Mouse (Mus musculus) effector memory CD4-positive, alpha-beta T cell, adult 7 months (primary cell): Measurements from ENCODE around the gene Tymp. TPM values are rescaled to one million over a fixed set of nuclear protein-coding genes. Genes with fewer than 3 reads are reported as not detected.

Experiments
- polyA plus RNA-seq: library from polyadenylated mRNA; unstranded; fragments of 100-300 nt; shearing (Covaris generic); gene quantifications from one replicate; pipeline ENCODE4 v1.2.1, GENCODE M21; 2017

The Tymp gene
- polyA plus RNA-seq: 1.5 TPM

DNA sequence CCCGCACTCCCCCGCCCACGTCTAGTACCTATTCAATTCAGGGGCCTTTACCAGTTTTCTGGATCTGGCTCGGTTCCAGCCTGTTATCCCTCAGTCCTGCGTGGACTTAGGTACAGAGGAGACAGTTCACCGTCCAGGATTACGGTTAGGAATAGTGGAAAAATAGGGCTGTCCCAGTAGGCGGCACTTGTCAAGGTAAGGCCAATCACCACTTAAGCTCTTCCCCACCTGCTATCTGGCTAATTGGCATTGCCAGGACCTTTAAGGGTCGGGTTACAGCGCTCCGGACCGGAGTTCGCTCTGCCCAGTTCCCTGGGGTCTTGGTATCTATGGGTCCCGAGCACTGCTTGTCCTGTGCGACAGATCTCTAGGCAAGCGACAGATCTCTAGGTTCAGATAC is at the start of gene Tymp:
TSS of gene Tymp (minus strand) at position 83 of the 400 bp plus-strand sequence.

DNA sequence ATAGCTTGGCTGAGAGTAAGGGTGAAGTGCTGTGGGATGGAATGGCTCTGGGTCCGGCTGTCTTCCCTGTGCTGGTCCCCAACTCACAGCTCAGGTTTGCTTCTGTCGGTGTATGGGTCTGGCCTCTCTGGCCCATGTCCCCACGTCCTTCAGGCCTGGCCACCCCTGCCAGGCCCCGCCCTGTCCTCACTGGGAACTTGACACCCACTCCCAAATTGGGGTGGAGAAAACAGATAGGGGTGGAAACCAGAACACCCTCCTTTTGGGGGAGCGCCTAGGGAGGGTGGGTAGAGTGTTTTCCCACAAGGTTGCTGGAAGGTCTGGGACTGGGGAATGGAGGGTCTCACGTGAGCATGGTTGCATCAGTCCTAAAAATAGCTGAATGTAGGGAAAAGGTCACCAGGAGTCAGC is 48.9 kb upstream of the Tymp start, which contains the start of gene Cpt1b:
TSS of gene Cpt1b (minus strand) at position 153 of the 411 bp plus-strand sequence.

DNA sequence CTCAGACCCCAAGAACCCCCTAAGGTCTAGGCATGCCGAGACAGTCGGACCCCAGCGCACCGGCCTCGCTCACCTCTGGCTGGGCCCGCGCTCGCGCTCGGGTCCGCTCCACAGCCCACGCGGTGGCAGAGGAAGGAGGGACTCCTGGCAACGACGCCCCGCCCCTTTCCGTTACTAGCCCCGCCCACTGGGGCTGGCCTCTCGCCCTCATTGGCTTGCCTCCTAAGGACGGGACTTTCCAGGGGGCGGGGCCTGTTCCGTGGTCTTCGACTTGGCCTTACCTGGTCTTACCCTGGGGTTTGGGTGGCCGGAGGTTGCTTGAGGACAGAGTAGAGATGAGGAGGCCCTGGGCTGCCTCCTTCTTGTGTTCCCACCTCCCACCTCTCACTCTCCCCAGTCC is 33.3 kb upstream of the Tymp start, which contains the start of gene Syce3:
TSS of gene Syce3 (minus strand) at position 386 of the 400 bp plus-strand sequence.

DNA sequence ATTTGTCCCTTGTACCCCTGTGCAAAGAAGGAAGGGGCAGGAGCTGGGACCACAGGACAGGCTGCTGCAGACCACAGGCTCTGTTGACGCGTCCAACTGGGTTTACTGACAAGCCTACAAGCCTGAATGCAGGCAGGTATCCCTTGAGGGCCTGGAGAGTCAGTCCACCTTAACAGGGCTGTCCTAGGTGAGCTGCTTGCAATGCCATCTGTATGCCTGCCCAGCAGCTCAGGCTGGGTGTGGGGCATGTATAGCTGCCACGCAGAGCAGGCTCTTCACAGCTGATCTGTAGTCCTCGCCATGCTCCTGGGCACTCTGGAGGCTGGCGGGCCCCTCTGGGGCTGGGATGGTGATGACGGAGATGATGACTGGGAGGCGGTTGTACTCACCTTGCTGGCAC is 7.8 kb upstream of the Tymp start, which contains the start of gene Klhdc7b:
TSS of gene Klhdc7b (plus strand) at position 301 of the 400 bp plus-strand sequence.

DNA sequence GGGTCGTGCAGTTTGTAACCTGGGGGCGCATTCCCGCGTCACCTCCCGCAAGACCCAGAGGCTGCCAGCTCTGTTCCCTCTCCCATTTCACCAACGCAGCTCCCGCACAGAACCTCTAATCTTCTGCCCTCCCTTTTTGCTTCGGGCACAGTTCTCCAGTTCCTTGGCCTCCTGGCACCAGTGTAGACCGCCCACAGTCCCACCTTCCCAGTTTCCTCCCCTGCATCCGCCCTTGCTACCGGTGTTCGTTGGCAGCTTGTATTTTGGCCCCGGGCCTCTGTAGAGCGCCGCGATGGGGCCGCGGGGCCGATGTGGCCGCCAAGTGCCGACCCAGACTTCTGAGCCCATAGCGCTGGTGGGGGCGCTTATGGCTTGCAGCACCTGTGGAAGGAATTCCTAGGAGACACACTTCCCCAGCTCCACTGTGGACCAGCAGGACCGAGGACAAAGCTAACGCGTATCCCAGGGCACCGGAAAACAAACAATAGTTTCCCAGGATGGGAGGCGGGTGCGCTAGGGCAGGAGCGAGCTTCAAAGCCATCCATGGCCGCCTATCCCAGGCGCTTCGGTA is 2.1 kb upstream of the Tymp start, which contains the start of gene Odf3b:
TSS of gene Odf3b (minus strand) at position 452 of the 571 bp plus-strand sequence.

DNA sequence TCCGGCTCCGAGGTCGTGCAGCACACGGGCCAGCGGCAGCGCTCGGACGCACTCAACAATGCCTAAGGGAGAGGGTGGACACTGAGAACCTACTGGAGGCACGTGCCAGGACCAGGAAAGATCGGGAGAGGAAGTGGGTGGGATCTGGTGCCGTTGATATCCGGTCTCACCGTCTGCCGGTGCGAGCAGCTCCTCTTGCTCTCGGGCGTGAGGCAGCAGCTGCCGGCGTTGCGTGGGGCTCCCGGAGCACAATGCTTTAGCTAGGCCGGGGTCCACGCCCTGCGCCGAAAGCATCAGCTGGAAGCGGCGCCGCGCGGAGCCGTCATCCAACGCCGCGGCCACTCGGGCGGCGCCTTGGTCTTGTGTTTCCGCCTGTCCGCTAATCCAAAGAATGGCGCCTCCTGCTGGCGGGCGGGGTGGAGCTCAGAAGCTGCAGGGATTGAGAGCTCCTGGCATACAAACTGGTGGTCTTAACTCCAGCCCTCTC is 3.0 kb downstream of the Tymp start, which contains the start of gene Sco2:
TSS of gene Sco2 (minus strand) at position 85 of the 487 bp plus-strand sequence.

DNA sequence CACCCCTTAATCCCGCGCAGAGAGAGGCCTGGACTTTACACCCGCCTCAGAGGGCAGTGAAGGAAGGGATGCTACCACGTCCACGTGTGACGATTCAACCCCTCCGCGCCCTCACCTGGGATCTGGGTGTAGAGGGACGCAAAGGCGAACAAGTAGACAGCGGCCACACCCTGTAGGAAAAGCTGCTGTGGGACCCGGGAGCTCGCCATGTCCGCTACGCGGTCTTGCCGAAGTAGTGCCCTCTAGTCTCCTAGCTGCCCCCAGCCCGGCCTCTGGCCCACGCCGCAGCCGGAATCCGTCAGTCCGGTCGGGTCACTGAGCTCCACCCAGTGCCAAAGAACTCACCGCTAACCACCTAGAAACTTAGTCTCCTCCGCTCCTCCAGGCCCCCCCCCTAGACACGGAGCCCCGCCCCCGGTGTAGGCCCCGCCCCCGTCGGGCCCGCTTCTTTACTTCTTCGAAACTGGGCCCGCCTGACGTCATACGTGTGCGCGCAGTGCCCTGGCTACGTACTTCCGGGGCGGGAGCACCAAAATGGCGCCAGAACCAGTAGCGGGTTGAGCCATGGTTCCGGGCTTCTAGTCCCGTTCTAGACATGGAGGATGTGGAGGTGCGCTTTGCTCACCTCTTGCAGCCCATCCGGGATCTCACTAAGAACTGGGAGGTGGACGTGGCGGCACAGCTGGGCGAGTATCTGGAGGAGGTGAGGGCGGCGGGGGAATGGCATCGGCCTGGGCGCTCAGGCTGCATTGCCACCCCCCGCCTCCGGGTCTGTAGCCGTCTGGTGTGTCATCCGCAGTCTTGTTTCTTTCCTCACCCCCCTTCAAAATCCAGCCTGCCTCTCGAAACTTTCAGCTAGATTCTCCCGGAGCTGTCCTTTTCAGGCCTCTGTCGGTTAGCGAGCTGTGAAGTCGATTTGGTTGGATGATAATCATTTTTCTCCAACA is 21.3 kb downstream of the Tymp start, which contains the start of the genes Lmf2 and Ncaph2:
TSS of gene Lmf2 (minus strand) at position 419 of the 947 bp plus-strand sequence.
TSS of gene Ncaph2 (plus strand) at position 479 of the 947 bp plus-strand sequence.

DNA sequence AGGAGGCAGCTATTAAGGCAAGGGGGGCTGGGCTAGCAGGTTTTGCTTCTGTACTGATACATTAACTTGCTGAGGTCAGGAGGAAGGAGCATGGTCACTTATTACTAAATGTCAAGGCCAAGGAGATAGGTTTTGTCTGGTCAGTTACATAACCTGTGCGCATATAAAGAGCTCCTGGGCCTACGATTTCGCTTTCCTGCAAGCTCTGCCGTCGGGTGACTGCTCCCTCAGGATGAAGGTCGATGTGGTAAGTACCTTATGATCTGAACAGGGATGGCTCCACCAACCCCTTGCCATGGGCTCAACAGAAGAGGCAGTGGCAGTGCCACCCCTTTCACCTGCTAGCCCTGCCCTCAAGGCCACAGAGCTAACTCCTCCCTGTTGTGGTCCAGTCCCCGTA is 42.6 kb downstream of the Tymp start, which contains the start of gene Miox:
TSS of gene Miox (plus strand) at position 128 of the 400 bp plus-strand sequence.

DNA sequence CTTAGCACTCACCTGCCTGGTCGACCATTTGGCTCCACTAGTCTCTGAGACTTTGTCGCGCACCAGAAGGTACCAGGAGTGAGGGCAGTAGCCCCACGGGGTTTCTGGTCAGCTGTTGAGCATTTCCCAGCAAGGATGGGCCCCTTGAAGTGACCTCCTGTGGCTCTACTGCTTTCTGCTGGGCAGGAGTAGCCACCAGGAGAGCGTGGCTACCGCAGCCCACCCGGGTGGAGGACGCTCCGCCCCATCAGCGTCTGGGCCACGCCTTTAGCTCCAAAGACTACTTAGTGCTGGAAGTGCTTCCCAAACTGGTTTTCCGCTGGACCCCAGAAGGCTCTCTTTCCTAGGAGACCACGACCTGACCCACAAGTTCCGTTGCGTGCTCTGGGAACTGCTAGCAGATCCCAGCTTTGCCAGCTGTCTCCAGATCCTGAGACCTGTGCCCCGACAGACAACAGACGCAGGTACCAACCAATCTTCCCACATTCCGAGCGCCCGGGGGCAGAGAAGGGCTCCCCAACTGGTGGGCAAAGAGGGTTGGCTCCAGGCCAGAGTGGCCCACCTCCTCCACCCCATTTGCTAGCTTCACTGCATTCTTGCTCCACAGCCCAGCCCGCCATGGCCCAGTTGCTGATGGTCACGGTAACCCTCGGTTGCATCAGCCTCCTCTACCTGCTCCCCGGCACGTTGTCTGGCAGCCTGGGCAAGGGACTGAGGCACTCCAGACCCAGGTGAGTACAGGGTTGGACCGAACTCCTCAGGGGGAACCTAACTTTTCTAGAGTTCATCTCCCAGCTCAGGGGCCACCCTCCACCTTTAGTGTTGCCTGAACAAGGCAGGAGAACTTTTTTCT is 53.9 kb downstream of the Tymp start, which contains the start of gene Adm2:
TSS of gene Adm2 (plus strand) at position 51 of the 853 bp plus-strand sequence.

Other genes starting within 250 kb of the Tymp start
- 29.6 TPM for gene Hdac10, start 248.3 kb downstream of the Tymp start, polyA plus RNA-seq
- gene Mapk12, start 236.3 kb downstream of the Tymp start, polyA plus RNA-seq: 3.8 TPM
- gene Mapk11, start 227.4 kb downstream of the Tymp start, polyA plus RNA-seq: 27.4 TPM
- gene Plxnb2, start 196.3 kb downstream of the Tymp start, polyA plus RNA-seq: 0.32 TPM
- 44.6 TPM for gene Dennd6b, start 180.5 kb downstream of the Tymp start, polyA plus RNA-seq
- gene Ppp6r2, start 165.5 kb downstream of the Tymp start, polyA plus RNA-seq: 16.7 TPM
- gene Sbf1, start 61.7 kb downstream of the Tymp start, polyA plus RNA-seq: 99.5 TPM
- not detected for gene Adm2, start 54.3 kb downstream of the Tymp start, polyA plus RNA-seq
- 0.60 TPM for gene Miox, start 42.6 kb downstream of the Tymp start, polyA plus RNA-seq
- gene Lmf2, start 21.4 kb downstream of the Tymp start, polyA plus RNA-seq: 42.8 TPM
- gene Ncaph2, start 21.3 kb downstream of the Tymp start, polyA plus RNA-seq: 144 TPM
- 3.4 TPM for gene Sco2, start 3.2 kb downstream of the Tymp start, polyA plus RNA-seq
- not detected for gene Odf3b, start 2.2 kb upstream of the Tymp start, polyA plus RNA-seq
- not detected for gene Klhdc7b, start 7.9 kb upstream of the Tymp start, polyA plus RNA-seq
- not detected for gene Syce3, start 33.5 kb upstream of the Tymp start, polyA plus RNA-seq
- gene Cpt1b, start 48.8 kb upstream of the Tymp start, polyA plus RNA-seq: 0.37 TPM
- 6.8 TPM for gene C730034F03Rik, start 52.5 kb upstream of the Tymp start, polyA plus RNA-seq
- gene Gm44502, start 52.7 kb upstream of the Tymp start, polyA plus RNA-seq: not detected
- 102 TPM for gene Chkb, start 52.9 kb upstream of the Tymp start, polyA plus RNA-seq
- not detected for gene Mapk8ip2, start 76.9 kb upstream of the Tymp start, polyA plus RNA-seq
- gene Arsa, start 100.4 kb upstream of the Tymp start, polyA plus RNA-seq: 13.1 TPM
- gene Shank3, start 122.6 kb upstream of the Tymp start, polyA plus RNA-seq: not detected
- gene Acr, start 191.3 kb upstream of the Tymp start, polyA plus RNA-seq: not detected
- gene Rabl2, start 214.9 kb upstream of the Tymp start, polyA plus RNA-seq: 0.80 TPM